Mouse (Mus musculus) cerebellum, adult 2 months (tissue): Measurements from ENCODE around the gene Entr1.

Experiments used
- CTCF ChIP-seq: fragments of 200-500 bp; IDR thresholded peaks from 2 replicates; pipeline ENCODE4 v1.5.1; 2011; ENCODE audit warnings: low read depth, mild to moderate bottlenecking, control low read depth, low read length, moderate library complexity, borderline replicate concordance; ENCODE audit not compliant: insufficient read depth
- POLR2A ChIP-seq: fragments of 200-500 bp; IDR thresholded peaks from 2 replicates; pipeline ENCODE4 v1.6.1; 2011; ENCODE audit warnings: low read length, control low read depth, borderline replicate concordance; ENCODE audit not compliant: insufficient read depth

DNA sequence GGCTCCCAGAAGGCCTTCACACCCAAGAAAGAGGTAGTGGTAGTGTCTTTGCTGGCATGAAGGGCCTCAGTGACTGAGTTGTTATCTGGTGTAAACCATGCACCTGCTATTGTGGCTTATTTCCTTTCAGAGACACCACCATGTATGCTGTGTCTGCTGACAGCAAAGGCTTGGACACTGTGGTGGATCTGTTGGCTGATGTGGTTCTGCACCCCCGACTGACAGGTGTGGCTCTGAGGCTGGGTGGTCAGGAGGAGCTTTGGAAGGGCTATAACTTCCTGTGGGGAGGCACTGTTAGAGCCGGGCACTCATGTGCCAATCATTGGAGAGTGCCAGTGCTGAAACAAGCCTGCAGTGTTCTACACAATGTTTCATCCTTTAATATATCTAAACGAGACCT is 1.8 kb upstream of the Entr1 start:
- TF ChIP-seq POLR2A, result no peak
- no peak for TF ChIP-seq CTCF
